Mouse (Mus musculus): ENCODE measurements at regions not wholly inside any gene's neighbourhood (a gene's known extent, or its start where the extent isn't known, plus 50 kb on each side); places are given as distances from the start of the nearest gene placed in this dataset.

DNA sequence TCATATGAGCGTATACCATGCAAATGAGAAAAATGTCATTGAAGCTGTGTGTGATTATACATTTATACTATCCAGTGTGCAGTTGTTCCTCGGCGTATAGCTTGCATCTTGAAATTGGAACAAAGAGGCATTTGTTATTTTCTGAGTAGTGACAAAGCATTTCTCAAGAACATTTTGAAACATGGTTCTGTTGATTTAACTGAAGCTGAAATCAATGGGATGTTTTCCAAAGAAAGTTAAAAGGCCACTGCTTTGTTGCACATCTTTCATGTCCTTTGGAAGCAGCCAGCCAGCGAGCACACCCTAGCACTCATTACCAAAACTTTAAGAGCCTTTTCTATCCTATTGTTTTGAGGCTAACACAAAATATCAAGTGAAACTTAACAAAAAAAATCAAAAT lies 594.1 kb upstream of the Klhl29 start:
- no peak for TF ChIP-seq HCFC1 (IDR thresholded peaks at IDR 0.05; ENCODE audit: borderline replicate concordance, insufficient read depth, low read length)
- no peak for TF ChIP-seq ZC3H11A (IDR thresholded peaks at IDR 0.05; ENCODE audit: borderline replicate concordance, low read depth, low read length)
- no peak for TF ChIP-seq ZNF384 (IDR thresholded peaks at IDR 0.05; ENCODE audit: low read depth, low read length)
